Mouse (Mus musculus): Measurements from ENCODE around the gene Slc25a21. TPM values are rescaled to one million over a fixed set of nuclear protein-coding genes. Genes with fewer than 3 reads are reported as not detected.

The Slc25a21 gene
- polyA plus RNA-seq, 1 experiment from 2014 or later: 0.19 TPM

DNA sequence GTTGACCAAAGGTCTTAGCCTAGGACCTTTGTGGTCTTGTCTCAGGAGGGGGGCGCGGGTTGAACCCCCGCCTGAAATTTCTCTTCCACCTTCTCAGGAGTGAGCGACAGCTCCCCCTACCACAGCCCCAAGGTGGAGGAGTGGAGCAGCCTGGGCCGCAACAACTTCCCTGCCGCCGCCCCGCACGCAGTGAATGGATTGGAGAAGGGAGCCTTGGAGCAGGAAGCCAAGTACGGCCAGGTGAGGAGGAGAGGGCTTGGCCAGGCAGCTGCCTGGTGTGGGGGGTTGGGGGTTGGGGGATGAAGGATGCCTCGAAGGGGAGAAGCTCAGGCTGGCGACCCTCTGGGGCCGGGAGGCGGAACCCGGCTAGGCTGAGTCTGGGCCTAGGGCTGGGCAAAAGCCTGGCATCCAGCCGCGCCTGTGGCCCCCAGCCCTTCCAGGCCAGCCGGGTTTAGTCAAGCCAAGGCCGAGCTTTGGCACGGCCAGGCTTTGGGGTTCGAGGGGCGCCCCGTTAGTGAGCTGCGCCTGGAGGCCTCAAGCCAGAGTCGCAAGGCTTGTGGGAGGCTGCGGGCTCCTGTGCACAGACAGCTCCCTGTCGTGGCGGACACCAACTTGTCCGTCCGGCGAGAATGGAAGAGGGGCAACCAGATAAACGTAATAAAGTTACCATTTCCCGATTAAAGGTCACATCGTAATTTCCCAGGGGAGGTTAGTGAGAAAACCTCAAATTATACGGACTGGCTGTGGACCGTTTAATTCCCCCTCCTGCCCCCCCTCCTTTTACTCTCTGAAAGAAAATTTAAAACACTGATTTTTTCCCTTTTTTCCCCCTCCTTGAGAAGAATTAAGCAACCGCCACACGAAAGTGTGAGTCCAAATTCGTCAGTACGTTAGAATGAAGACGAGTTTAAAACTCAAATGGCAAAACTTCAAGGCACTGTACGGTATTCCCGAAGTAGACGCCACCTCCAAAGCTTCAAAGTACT, 497.1 kb downstream of the Slc25a21 start:
- ATAC-seq (replicated peaks; ENCODE audit: low FRiP score, low TSS enrichment, low read depth): no peak
- Histone ChIP-seq H3K27ac (ENCODE audit: low read depth) (no peak overlapping the region), H3K4me2 (ENCODE audit: low read length) (no peak overlapping the region), H3K4me1 (replicated peaks; ENCODE audit: control insufficient read depth, insufficient read depth, low read length) (peaks cover 4% of the 10 kb centered on the region; the same call in 1 of the 2 replicates), H3K9ac (ENCODE audit: low read length) (no peak overlapping the region), H3K4me3 (ENCODE audit: low read depth, low read length) (no peak overlapping the region), H3K36me3 (ENCODE audit: control insufficient read depth, insufficient read depth, low read length) (no peaks in the 10 kb centered on the region), H3K27me3 (replicated peaks; ENCODE audit: control insufficient read depth, insufficient read depth, low read length) (peaks cover 85% of the 10 kb centered on the region), H3K9me3 (ENCODE audit: control insufficient read depth, low read length) (no peaks in the 10 kb centered on the region)
- 7% methylated on average over 44 of the region's 44 CpGs for WGBS
- peak; percentile 65 for DNase-seq (ENCODE audit: low spot score)

DNA sequence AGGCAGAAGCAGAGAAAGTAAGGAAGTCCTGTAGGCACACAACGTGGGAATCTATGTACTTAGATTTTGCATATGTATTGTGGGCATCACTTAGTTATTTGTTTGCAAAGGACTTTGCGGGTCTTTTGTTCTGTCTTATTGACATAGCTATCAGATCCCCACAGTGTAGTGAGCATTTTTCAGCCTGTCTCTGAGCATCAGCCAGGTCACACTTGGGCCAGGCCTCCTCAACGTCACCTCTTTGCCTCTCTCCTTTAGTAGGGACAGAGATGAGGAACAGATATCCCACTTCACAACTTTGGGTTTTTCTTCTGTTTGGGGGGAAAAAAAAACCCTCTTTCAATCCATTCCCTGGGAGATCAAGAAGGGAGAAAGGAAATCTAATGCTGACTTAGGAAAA, 497.9 kb downstream of the Slc25a21 start:
- ATAC-seq (replicated peaks; ENCODE audit: low FRiP score, low TSS enrichment, low read depth) (no peak), DNase-seq (ENCODE audit: low spot score) (no peak)
- peaks cover 90% of the 10 kb centered on the region for H3K27me3 ChIP-seq (replicated peaks; ENCODE audit: control insufficient read depth, insufficient read depth, low read length)
- H3K27ac ChIP-seq (ENCODE audit: low read depth): no peak overlapping the region
- 18% methylated on average over 3 of the region's 3 CpGs for WGBS
- no peak overlapping the region for H3K4me2 ChIP-seq (ENCODE audit: low read length)
- no peak overlapping the region for H3K9ac ChIP-seq (ENCODE audit: low read length)
- peaks cover 4% of the 10 kb centered on the region; the same call in 1 of the 2 replicates for H3K4me1 ChIP-seq (replicated peaks; ENCODE audit: control insufficient read depth, insufficient read depth, low read length)
- no peaks in the 10 kb centered on the region for H3K36me3 ChIP-seq (ENCODE audit: control insufficient read depth, insufficient read depth, low read length)
- no peaks in the 10 kb centered on the region for H3K9me3 ChIP-seq (ENCODE audit: control insufficient read depth, low read length)
- no peak overlapping the region for H3K4me3 ChIP-seq (ENCODE audit: low read depth, low read length)

DNA sequence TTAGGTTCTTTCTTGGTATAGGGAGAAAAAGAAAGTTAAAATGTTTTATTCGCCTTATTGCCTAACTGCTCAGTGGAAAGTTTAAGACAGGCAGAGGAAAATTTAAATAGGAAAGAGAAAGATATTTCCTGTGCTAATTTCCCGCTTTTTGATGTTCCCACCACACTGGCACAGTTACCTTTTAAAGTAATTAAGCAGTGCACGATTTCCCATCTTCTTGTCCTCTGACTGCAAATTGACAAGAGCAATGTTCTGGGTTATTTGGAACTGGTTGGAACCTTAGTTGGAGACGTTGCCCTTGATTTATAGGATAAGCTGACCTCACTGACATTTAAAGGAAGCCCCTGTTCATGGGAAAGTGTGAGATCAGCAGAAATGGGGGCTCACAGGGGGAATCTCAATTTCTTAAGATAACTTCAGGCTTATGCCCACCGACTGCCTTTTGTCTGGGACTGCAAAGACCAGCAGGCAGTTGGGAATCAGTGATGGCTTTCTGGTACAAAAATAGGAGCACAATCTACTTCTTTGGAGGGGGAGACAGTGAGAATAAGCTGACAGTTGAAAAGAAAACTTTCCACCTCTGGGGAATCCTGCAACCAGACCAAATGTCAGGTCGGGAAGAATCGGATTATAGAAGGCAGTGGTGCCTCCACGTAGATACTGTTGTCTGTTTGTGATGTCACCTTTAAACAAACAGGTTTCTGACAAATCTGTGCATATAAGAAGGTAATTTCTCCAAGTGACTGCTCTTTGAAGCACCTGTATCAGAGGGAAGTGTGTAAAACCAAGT, 498.9 kb downstream of the Slc25a21 start:
- no peak for ATAC-seq (replicated peaks; ENCODE audit: low FRiP score, low TSS enrichment, low read depth)
- no peak overlapping the region for H3K4me2 ChIP-seq (ENCODE audit: low read length)
- no peak for DNase-seq (ENCODE audit: low spot score)
- peaks cover 94% of the 10 kb centered on the region for H3K27me3 ChIP-seq (replicated peaks; ENCODE audit: control insufficient read depth, insufficient read depth, low read length)
- H3K27ac ChIP-seq (ENCODE audit: low read depth): no peak overlapping the region
- H3K36me3 ChIP-seq (ENCODE audit: control insufficient read depth, insufficient read depth, low read length): no peaks in the 10 kb centered on the region
- peaks cover 4% of the 10 kb centered on the region; the same call in 1 of the 2 replicates for H3K4me1 ChIP-seq (replicated peaks; ENCODE audit: control insufficient read depth, insufficient read depth, low read length)
- H3K9ac ChIP-seq (ENCODE audit: low read length): no peak overlapping the region
- H3K9me3 ChIP-seq (ENCODE audit: control insufficient read depth, low read length): no peaks in the 10 kb centered on the region
- 5% methylated on average over 8 of the region's 8 CpGs for WGBS
- no peak overlapping the region for H3K4me3 ChIP-seq (ENCODE audit: low read depth, low read length)

DNA sequence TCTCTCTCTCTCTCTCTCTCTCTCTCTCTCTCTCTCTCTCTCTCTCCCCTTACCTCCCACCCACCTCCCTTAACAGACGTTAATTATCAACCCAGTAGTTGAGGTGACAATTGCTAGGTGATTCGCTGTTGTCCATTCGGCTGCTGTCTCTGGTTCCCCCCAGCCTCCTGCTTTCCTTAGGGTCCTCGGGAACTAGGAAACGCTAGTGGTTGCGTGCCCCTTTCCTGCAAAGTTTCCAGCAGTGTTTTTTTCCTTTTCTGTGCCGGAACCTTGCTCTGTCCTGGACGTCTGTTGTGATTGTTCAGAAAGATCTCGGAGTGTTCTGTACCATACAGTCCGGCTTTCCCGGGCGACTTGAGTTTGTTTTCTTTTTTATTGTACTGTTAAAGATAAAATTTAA, 499.5 kb downstream of the Slc25a21 start:
- Histone ChIP-seq H3K4me2 (ENCODE audit: low read length) (no peak overlapping the region), H3K36me3 (ENCODE audit: control insufficient read depth, insufficient read depth, low read length) (no peaks in the 10 kb centered on the region), H3K9me3 (ENCODE audit: control insufficient read depth, low read length) (no peaks in the 10 kb centered on the region), H3K27me3 (replicated peaks; ENCODE audit: control insufficient read depth, insufficient read depth, low read length) (peaks cover 97% of the 10 kb centered on the region), H3K4me1 (replicated peaks; ENCODE audit: control insufficient read depth, insufficient read depth, low read length) (peaks cover 4% of the 10 kb centered on the region; the same call in 1 of the 2 replicates), H3K9ac (ENCODE audit: low read length) (no peak overlapping the region), H3K27ac (ENCODE audit: low read depth) (no peak overlapping the region), H3K4me3 (ENCODE audit: low read depth, low read length) (no peak overlapping the region)
- ATAC-seq (replicated peaks; ENCODE audit: low FRiP score, low TSS enrichment, low read depth) (no peak), DNase-seq (ENCODE audit: low spot score) (peak; percentile 66)
- under 1% methylated on average over 12 of the region's 12 CpGs for WGBS

DNA sequence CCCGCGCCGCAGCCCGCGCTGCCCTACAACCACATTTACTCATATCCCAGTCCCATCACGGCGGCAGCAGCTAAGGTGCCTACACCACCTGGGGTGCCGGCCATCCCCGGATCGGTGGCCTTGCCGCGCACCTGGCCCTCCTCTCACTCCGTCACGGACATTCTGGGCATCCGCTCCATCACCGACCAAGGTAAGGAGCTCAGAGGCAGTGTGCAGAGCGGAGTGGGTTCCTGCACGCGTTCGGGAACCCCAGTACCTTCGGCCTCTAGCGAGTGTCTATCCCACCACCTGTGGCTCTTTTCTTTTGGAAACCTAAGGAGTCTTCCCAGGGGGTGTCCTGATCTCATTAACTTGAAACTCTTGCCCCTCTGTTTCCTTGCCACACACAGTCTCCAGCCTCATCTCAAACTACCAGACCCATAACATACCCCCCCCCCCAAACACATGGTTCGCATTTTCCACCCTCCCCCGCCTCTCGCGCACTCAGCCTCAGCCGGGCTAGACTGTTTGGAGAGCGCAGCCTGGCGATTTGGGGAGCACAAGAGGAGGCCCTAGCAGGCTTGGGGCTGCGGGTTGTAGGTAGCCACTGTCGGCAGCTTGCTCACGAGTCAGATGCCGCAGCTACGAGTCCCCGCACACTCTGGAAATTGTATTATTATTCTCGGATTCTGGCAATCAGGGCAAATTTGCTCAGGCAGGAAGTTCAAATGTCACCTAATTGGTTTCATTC, 500.1 kb downstream of the Slc25a21 start:
- H3K4me2 ChIP-seq (ENCODE audit: low read length): peak overlapping the region; percentile 25
- H3K27me3 ChIP-seq (replicated peaks; ENCODE audit: control insufficient read depth, insufficient read depth, low read length): peaks cover 97% of the 10 kb centered on the region
- no peak overlapping the region for H3K9ac ChIP-seq (ENCODE audit: low read length)
- no peaks in the 10 kb centered on the region for H3K9me3 ChIP-seq (ENCODE audit: control insufficient read depth, low read length)
- peaks cover 8% of the 10 kb centered on the region; the same call in 1 of the 2 replicates for H3K4me1 ChIP-seq (replicated peaks; ENCODE audit: control insufficient read depth, insufficient read depth, low read length)
- DNase-seq (ENCODE audit: low spot score): no peak
- 2% methylated on average over 36 of the region's 36 CpGs for WGBS
- no peaks in the 10 kb centered on the region for H3K36me3 ChIP-seq (ENCODE audit: control insufficient read depth, insufficient read depth, low read length)
- H3K27ac ChIP-seq (ENCODE audit: low read depth): no peak overlapping the region
- ATAC-seq (replicated peaks; ENCODE audit: low FRiP score, low TSS enrichment, low read depth): no peak
- 0 out of 2 replicates have a peak overlapping the region, but pooled peaks have one; percentile 6 for H3K4me3 ChIP-seq (ENCODE audit: low read depth, low read length)

DNA sequence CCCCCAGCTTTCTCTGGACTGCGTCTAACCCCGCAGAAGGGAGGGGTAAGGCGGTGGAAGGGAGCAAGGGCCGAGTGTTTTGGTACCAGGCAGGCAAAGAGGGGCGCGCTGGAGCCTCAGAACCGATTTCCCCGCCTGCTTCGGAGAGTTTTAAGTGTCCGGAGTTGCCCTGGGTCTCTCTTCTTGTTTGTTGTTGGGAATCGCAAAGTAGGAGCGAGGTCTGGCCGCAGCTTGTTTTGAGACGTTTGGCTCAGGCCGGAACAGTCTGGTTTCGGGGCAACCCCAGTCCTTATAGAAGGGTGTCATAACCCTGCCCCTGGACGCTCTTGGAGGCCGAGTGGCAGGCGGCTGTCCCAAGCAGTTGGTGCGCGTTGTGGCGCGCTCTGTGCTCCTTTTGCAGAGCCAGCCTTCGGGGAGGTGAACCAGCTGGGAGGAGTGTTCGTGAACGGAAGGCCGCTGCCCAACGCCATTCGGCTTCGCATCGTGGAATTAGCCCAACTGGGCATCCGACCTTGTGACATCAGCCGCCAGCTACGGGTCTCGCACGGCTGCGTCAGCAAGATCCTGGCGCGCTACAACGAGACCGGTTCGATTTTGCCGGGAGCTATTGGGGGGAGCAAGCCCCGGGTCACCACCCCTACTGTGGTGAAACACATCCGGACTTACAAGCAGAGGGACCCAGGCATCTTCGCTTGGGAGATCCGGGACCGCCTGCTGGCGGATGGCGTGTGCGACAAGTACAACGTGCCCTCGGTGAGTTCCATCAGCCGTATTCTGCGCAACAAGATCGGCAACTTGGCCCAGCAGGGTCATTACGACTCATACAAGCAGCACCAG, 500.9 kb downstream of the Slc25a21 start:
- ATAC-seq (replicated peaks; ENCODE audit: low FRiP score, low TSS enrichment, low read depth): no peak
- Histone ChIP-seq H3K9me3 (ENCODE audit: control insufficient read depth, low read length) (no peaks in the 10 kb centered on the region), H3K4me2 (ENCODE audit: low read length) (peak overlapping the region; percentile 25), H3K4me1 (replicated peaks; ENCODE audit: control insufficient read depth, insufficient read depth, low read length) (peaks cover 8% of the 10 kb centered on the region; the same call in 1 of the 2 replicates), H3K36me3 (ENCODE audit: control insufficient read depth, insufficient read depth, low read length) (no peaks in the 10 kb centered on the region), H3K4me3 (ENCODE audit: low read depth, low read length) (peak overlapping the region; percentile 6; the same call in 1 of the 2 replicates), H3K27ac (ENCODE audit: low read depth) (no peak overlapping the region), H3K9ac (ENCODE audit: low read length) (no peak overlapping the region), H3K27me3 (replicated peaks; ENCODE audit: control insufficient read depth, insufficient read depth, low read length) (peaks cover 99% of the 10 kb centered on the region)
- 1% methylated on average over 57 of the region's 57 CpGs for WGBS
- peak; percentile 77 for DNase-seq (ENCODE audit: low spot score)

DNA sequence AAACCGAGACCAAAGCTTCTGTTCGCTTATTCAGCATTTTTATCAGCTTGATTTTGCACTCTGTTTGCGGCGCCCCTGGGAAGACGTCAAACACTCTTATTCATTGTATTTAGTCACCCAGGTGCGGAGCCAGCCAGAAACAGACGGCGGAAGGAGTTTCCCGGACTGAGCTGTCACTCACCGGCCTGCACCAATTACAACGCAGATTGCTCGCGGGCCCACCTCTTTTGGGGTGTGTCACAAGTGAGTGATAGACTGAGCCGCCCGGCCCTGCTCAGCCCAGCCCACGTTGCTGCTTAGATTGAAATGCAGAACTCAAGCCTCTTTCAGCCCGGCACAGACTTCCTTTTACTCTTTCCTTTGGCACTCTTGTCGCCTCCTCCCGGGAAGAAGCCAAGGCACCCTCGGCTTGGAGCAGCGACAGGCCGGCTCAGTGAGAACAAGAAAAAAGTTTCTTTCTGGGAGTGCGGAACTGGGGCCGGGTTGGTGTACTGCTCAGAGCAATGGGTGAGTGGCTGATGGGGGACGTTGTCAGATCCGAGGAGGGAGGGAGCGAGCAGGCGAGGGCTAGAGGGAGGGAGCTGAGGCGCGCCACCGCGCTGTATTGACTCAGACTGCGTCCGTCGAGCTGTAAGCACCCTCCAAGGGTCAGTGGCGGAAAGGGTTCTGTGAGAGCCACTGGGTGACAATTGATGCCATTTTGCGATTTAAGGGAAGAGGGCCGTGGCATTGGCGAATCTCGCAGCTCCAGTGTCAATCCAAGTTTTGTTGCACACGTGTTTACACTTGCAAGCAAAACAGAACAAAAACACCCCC, 501.7 kb downstream of the Slc25a21 start:
- Histone ChIP-seq H3K27me3 (replicated peaks; ENCODE audit: control insufficient read depth, insufficient read depth, low read length) (peaks cover 99% of the 10 kb centered on the region), H3K27ac (ENCODE audit: low read depth) (no peak overlapping the region), H3K4me3 (ENCODE audit: low read depth, low read length) (peak overlapping the region; percentile 33), H3K36me3 (ENCODE audit: control insufficient read depth, insufficient read depth, low read length) (no peaks in the 10 kb centered on the region), H3K9ac (ENCODE audit: low read length) (no peak overlapping the region), H3K9me3 (ENCODE audit: control insufficient read depth, low read length) (no peaks in the 10 kb centered on the region), H3K4me2 (ENCODE audit: low read length) (peak overlapping the region; percentile 48), H3K4me1 (replicated peaks; ENCODE audit: control insufficient read depth, insufficient read depth, low read length) (peaks cover 8% of the 10 kb centered on the region; the same call in 1 of the 2 replicates)
- peak; percentile 92 for ATAC-seq (replicated peaks; ENCODE audit: low FRiP score, low TSS enrichment, low read depth)
- under 1% methylated on average over 40 of the region's 41 CpGs for WGBS
- peak; percentile 87 for DNase-seq (ENCODE audit: low spot score)

Data from intestine, embryonic 14.5 days (tissue).